Mouse (Mus musculus) urinary bladder, postnatal 4 days (tissue): ENCODE results near the gene Muc20.

Experiments
- DNase-seq, 2 experiments: peaks; one replicate each; pipeline ENCODE4 v3.0.0; 2021 to 2022; ENCODE audit warnings: low spot score in 2 of 2

Gene Muc20

GRCm38 (mm10) chr16:32796676-32797425 lies 384 bp downstream of the Muc20 start:
- no peak for DNase-seq

GRCm38 (mm10) chr16:32795177-32795576 lies 2.1 kb downstream of the Muc20 start:
- DNase-seq, result no peak

GRCm38 (mm10) chr16:32790056-32790455 lies 7.2 kb downstream of the Muc20 start:
- DNase-seq, result no peak

GRCm38 (mm10) chr16:32784840-32785239 lies 12.4 kb downstream of the Muc20 start:
- DNase-seq, result peak in 1 of 2 experiments; percentile 22

- DNase-seq, result no peak
Measured at GRCm38 (mm10) chr16:32783324-32784062, 13.7 kb downstream of the Muc20 start.

GRCm38 (mm10) chr16:32778956-32779355 lies 18.3 kb downstream of the Muc20 start:
- DNase-seq, result no peak

GRCm38 (mm10) chr16:32776676-32777075 lies 20.6 kb downstream of the Muc20 start:
- DNase-seq, result no peak

- DNase-seq, result no peak
Measured at GRCm38 (mm10) chr16:32766904-32767303, 30.3 kb downstream of the Muc20 start.

GRCm38 (mm10) chr16:32764961-32765360 lies 32.3 kb downstream of the Muc20 start:
- no peak for DNase-seq

- DNase-seq, result no peak
Measured at GRCm38 (mm10) chr16:32764550-32764949, 32.7 kb downstream of the Muc20 start.

GRCm38 (mm10) chr16:32750242-32751127 lies 46.8 kb downstream of the Muc20 start:
- no peak for DNase-seq

GRCm38 (mm10) chr16:32745852-32746251 lies 51.4 kb downstream of the Muc20 start:
- DNase-seq, result no peak

GRCm38 (mm10) chr16:32742712-32743111 lies 54.5 kb downstream of the Muc20 start:
- DNase-seq, result no peak

GRCm38 (mm10) chr16:32741366-32741765 lies 55.9 kb downstream of the Muc20 start:
- no peak for DNase-seq

GRCm38 (mm10) chr16:32740003-32740663 lies 57.1 kb downstream of the Muc20 start:
- no peak for DNase-seq

- DNase-seq, result no peak
Measured at GRCm38 (mm10) chr16:32736022-32736421, 61.2 kb downstream of the Muc20 start.

- DNase-seq, result no peak
Measured at GRCm38 (mm10) chr16:32735586-32735985, 61.6 kb downstream of the Muc20 start, which contains the start of gene Muc4. Gene Muc4 (plus strand): TSS chr16:32735886.

- no peak for DNase-seq
Measured at GRCm38 (mm10) chr16:32733213-32733612, 64.0 kb downstream of the Muc20 start.

GRCm38 (mm10) chr16:32728730-32729129 lies 68.5 kb downstream of the Muc20 start:
- DNase-seq, result no peak

- DNase-seq, result no peak
Measured at GRCm38 (mm10) chr16:32728240-32728639, 69.0 kb downstream of the Muc20 start.
